ENCODE assay signal across 9 mouse cellular contexts in genomic region chr5:3502610-3503350, GRCm38 (mm10). TPM values are rescaled to one million over a fixed set of nuclear protein-coding genes. Genes with fewer than 3 reads are reported as not detected.
DNase-seq lines count a peak whose midpoint lies in the region; ATAC-seq lines count a peak whose summit lies in the region.
"Had no signal": no experiment of that assay in that cellular context is flagged by ENCODE, and none has a peak within 500 bp of the region (broad histone marks: within the 10 kb centered on the region; RNA-seq: fewer than 3 reads in every experiment).

No protein-coding gene starts in this region.

- intact Hi-C loops in heart, postnatal 25 days (cut with DNase I), result loop anchor here (5.0 kb wide), 1 partner anchor 35 kb away; no protein-coding TSS in a partner anchor

- peaks cover 49% of the 10 kb centered on the region for H3K4me1 ChIP-seq in liver, embryonic 13.5 days (replicated peaks)
- H3K4me1 ChIP-seq: hindbrain, embryonic 15.5 days had no signal

- no peaks in the 10 kb centered on the region for H3K27me3 ChIP-seq in liver, embryonic 13.5 days
- no peaks in the 10 kb centered on the region for H3K27me3 ChIP-seq in splenic B cell, adult 2 months (ENCODE audit: control insufficient read depth, insufficient read depth, low read length, poor library complexity, severe bottlenecking)
- H3K27me3 ChIP-seq: hindbrain, embryonic 15.5 days had no signal

- 36% methylated on average over 11 of the region's 11 CpGs for WGBS in liver, embryonic 13.5 days (ENCODE audit: insufficient replicate concordance)

- no peak overlapping the region for H3K9ac ChIP-seq in liver, embryonic 13.5 days
- H3K9ac ChIP-seq: hindbrain, embryonic 15.5 days had no signal

- DNase-seq in embryo, embryonic 10 days (ENCODE audit: low spot score), result peak; percentile 16
- no peak for DNase-seq in embryo, embryonic 11 days
- peak; percentile 57 for DNase-seq in urinary bladder, postnatal 14 days (ENCODE audit: low spot score)
- no peak for DNase-seq in urinary bladder, adult 2 months (ENCODE audit: low spot score)
- peak; percentile 57 for DNase-seq in heart, postnatal 25 days (ENCODE audit: low spot score)
- peak; percentile 20 for DNase-seq in liver, embryonic 13.5 days
- DNase-seq in splenic B cell, adult 2 months (ENCODE audit: low read depth, low spot score), result peak; percentile 62
- DNase-seq in left cerebral cortex, adult 18-20 months (ENCODE audit: low spot score in 2 of 2), result no peak

- ATAC-seq in liver, embryonic 13.5 days (ENCODE audit: low read depth), result peak; percentile 43

- no peaks in the 10 kb centered on the region for H3K9me3 ChIP-seq in liver, embryonic 13.5 days (replicated peaks)
- H3K9me3 ChIP-seq: hindbrain, embryonic 15.5 days had no signal

- peak overlapping the region; percentile 82 for H3K27ac ChIP-seq in liver, embryonic 13.5 days
- H3K27ac ChIP-seq: hindbrain, embryonic 15.5 days had no signal

- H3K4me2 ChIP-seq in liver, embryonic 13.5 days, result peak overlapping the region; percentile 35; the same call in 1 of the 2 replicates
- H3K4me2 ChIP-seq: hindbrain, embryonic 15.5 days had no signal

- H3K36me3 ChIP-seq in liver, embryonic 13.5 days, result no peaks in the 10 kb centered on the region
- no peaks in the 10 kb centered on the region for H3K36me3 ChIP-seq in splenic B cell, adult 2 months (ENCODE audit: control insufficient read depth, insufficient read depth, low read length, poor library complexity, severe bottlenecking)
- H3K36me3 ChIP-seq: hindbrain, embryonic 15.5 days had no signal

- H3K4me3 ChIP-seq in liver, embryonic 13.5 days (replicated peaks), result no peak overlapping the region
- H3K4me3 ChIP-seq: hindbrain, embryonic 15.5 days had no signal

RNA-seq across cellular contexts. Expression of gene Fam133b, which starts 40.9 kb away (rescaled TPM):
- polyA plus RNA-seq in urinary bladder, adult 2 months (2012; rRNA removed), result 16.5 and 17.5 TPM in 2 replicates
- total RNA-seq in heart, postnatal 25 days (2021), result 10 to 100 TPM; 11.5 to 12.9 TPM
- polyA plus RNA-seq in liver, embryonic 13.5 days (2015; fragmentation: Nextera tagmentation; extraction: Ambion mirVana), result 13.8 and 17.3 TPM in 2 replicates
- total RNA-seq in left cerebral cortex, adult 18-20 months (2021), result 10 to 100 TPM; 45.8 to 46.6 TPM

Comparison
In these comparisons a context has a peak if more than half of its experiments do, and no peak if none do; other contexts are left out.
1. DNase-seq: peak in embryo, embryonic 10 days (single experiment), urinary bladder, postnatal 14 days (single experiment), heart, postnatal 25 days (single experiment), liver, embryonic 13.5 days (single experiment) and splenic B cell, adult 2 months (single experiment); none in embryo, embryonic 11 days (single experiment), urinary bladder, adult 2 months (single experiment) and left cerebral cortex, adult 18-20 months (0 of 2).